Mouse (Mus musculus) midbrain, embryonic 12.5 days (tissue): ENCODE data around the gene Podn. TPM values are rescaled to one million over a fixed set of nuclear protein-coding genes. Genes with fewer than 3 reads are reported as not detected.
A peak's percentile ranks its signal among the peaks of the same experiment; 100 is the strongest.

ENCODE experiments used
- ATAC-seq: fragments of 200-750 bp; cut with Nextera tagmentation; 2 replicates; pipeline ENCODE4 v1.8.0; 2017; ENCODE audit warnings: low read depth, moderate TSS enrichment, moderate library complexity; ENCODE audit not compliant: low FRiP score
- H3K27ac ChIP-seq: fragments of 300-500 bp; sonication (generic); replicated peaks from 2 replicates; pipeline ENCODE4 v1.5.1; 2016; ENCODE audit warnings: mild to moderate bottlenecking
- H3K27me3 ChIP-seq: fragments of 300-500 bp; sonication (generic); 2 replicates; pipeline ENCODE4 v1.6.1; 2016; ENCODE audit warnings: mild to moderate bottlenecking
- H3K36me3 ChIP-seq: fragments of 300-500 bp; sonication (generic); 2 replicates; pipeline ENCODE4 v1.6.1; 2016
- H3K4me1 ChIP-seq: fragments of 300-500 bp; sonication (generic); 2 replicates; pipeline ENCODE4 v1.6.1; 2016
- H3K4me2 ChIP-seq: fragments of 300-500 bp; sonication (generic); replicated peaks from 2 replicates; pipeline ENCODE4 v1.6.1; 2016; ENCODE audit warnings: mild to moderate bottlenecking, moderate library complexity
- H3K4me3 ChIP-seq: fragments of 300-500 bp; sonication (generic); 2 replicates; pipeline ENCODE4 v1.5.1; 2016; ENCODE audit warnings: mild to moderate bottlenecking
- H3K9ac ChIP-seq: fragments of 300-500 bp; sonication (generic); replicated peaks from 2 replicates; pipeline ENCODE4 v1.6.1; 2016; ENCODE audit warnings: mild to moderate bottlenecking, moderate library complexity
- H3K9me3 ChIP-seq: fragments of 300-500 bp; sonication (generic); 2 replicates; pipeline ENCODE4 v1.6.1; 2016; ENCODE audit warnings: mild to moderate bottlenecking
- WGBS: fragments of 180-500 bp; shearing (Covaris S2); methylation state at CpG from one replicate; pipeline ENCODE4 v1.1.7; 2016; 5-methylcytosine and 5-hydroxymethylcytosine counted together
- polyA plus RNA-seq: library from polyadenylated mRNA; unstranded; fragments of >200 nt; fragmentation: Nextera tagmentation; extraction: Ambion mirVana; gene quantifications from 2 replicates; pipeline ENCODE4 v1.2.1, GENCODE M21; 2016

Podn gene
- polyA plus RNA-seq, 1 experiment from 2014 or later = 0.20 TPM

DNA sequence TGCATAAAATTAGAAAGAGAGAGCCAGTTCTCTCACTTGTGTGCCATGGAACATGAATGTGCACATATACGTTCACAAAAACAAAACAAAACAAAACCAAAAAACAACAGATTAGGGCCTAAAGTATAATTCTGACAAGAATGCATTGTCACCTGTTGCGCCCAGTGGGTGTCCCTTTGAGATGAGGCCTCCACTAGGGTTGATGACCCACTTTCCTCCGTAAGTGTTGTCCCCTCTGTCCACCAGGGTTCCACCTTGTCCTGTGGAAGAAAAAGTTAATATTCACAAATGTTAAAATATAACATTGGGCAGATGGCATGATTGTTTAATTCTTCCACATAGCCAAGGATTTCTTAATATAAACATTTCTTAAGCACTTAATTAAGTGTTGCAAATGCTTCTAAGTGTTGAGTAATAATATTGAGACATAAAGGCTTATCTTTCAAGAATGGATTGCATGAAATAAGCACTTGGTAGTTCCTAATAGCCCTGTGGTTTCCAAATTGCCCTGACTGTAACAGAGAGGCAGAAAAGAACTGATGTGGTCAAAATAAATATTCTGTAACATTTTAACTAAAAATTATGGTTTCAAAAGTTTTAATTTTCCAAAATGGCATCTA, 21.9 kb downstream of the Podn start:
- Histone ChIP-seq H3K4me1 (peaks cover 11% of the 10 kb centered on the region), H3K4me2 (no peak overlapping the region), H3K9ac (no peak overlapping the region), H3K9me3 (no peaks in the 10 kb centered on the region), H3K27me3 (no peaks in the 10 kb centered on the region), H3K4me3 (no peak overlapping the region), H3K36me3 (no peaks in the 10 kb centered on the region), H3K27ac (no peak overlapping the region)
- ATAC-seq = no peak
- WGBS = 82% methylated on average over 3 of the region's 3 CpGs

DNA sequence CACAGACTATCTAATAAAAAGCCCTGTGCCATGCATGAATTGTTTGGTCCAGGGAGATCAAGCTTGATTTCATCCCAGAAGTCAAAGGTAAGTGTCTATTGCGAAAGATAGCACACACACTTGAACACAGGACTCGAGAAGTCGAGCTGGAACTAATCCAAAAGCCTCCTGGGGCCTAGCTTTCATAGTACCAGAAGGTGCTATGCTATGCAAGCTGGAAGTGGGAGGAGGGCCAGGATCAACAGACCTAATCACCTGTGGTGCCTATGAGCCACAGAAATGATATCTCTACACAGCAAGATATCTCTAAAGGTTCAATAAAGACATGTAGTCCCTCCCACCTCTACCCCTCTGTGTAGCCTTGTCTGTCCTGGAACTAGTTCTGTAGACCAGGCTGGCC, 24.2 kb downstream of the Podn start:
- 96% methylated on average over 3 of the region's 3 CpGs for WGBS
- Histone ChIP-seq H3K27ac (no peak overlapping the region), H3K4me3 (no peak overlapping the region), H3K9me3 (no peaks in the 10 kb centered on the region), H3K4me2 (no peak overlapping the region), H3K36me3 (peaks cover 7% of the 10 kb centered on the region; the same call in 1 of the 2 replicates), H3K27me3 (no peaks in the 10 kb centered on the region), H3K4me1 (peaks cover 14% of the 10 kb centered on the region), H3K9ac (no peak overlapping the region)
- 0 out of 2 replicates have a peak, but pooled peaks have one; percentile 35 for ATAC-seq

DNA sequence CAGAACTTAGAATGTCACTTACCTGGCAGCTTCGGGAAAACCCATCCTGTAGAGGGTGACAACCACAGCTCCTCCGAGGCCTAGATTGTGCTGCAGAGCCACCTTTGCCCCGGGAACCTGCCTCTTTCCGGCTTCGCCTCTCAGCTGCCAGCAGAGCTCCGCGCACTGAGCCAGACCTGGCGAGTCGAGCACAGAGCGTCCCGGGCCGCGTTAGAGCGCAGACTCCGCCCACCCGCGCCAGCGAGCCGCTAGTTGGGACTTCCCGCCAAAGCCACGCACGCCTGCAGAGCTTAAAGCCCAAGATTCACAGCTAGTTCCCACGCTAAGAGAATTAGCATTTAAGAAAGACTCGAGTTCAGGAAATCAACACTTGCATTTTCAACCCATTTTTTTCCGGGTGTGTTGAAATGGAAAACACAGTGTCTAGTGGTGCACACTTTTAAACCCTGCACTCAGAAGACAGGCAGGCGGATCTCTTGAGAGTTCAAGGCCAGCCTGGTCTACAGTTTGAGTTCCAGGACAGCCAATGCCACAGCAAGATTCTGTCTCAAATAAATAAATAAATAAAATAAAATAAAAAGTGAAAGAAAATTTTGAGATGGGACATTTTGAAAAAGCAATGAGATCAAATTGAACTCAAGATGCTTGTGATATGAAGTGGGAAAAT, 24.9 kb downstream of the Podn start:
- H3K9me3 ChIP-seq = no peaks in the 10 kb centered on the region
- peaks cover 14% of the 10 kb centered on the region for H3K4me1 ChIP-seq
- H3K4me3 ChIP-seq = peak overlapping the region; percentile 57
- H3K9ac ChIP-seq = peak overlapping the region; percentile 72
- H3K27me3 ChIP-seq = no peaks in the 10 kb centered on the region
- H3K36me3 ChIP-seq = peaks cover 9% of the 10 kb centered on the region
- peak overlapping the region; percentile 89 for H3K4me2 ChIP-seq
- ATAC-seq = peak; percentile 96
- H3K27ac ChIP-seq = no peak overlapping the region
- 2% methylated on average over 26 of the region's 26 CpGs for WGBS

DNA sequence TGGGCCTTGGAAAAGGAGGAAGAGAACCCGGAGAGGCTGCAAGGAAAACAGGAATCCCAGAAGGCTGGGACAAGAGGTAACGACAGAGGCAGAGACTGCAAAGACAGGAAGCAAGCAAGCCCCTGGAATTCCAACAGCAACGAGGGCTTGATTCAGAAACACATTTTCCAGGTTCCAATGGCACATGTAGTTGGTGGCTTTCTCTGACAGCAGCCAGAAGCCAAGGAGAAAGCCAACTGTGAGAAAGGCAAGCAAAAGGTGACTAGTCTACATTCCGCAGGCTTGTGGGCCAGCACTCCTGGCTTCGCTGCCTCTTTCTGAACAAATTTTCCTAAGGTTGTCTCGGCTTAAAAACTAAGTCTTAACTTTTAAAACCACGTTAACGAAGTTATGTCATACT, 25.5 kb downstream of the Podn start:
- Histone ChIP-seq H3K9me3 (no peaks in the 10 kb centered on the region), H3K27me3 (no peaks in the 10 kb centered on the region), H3K4me2 (peak overlapping the region; percentile 89), H3K4me3 (peak overlapping the region; percentile 57), H3K27ac (no peak overlapping the region), H3K9ac (peak overlapping the region; percentile 72), H3K36me3 (peaks cover 15% of the 10 kb centered on the region), H3K4me1 (peaks cover 14% of the 10 kb centered on the region)
- ATAC-seq = no peak
- WGBS = 11% methylated on average over 8 of the region's 8 CpGs

DNA sequence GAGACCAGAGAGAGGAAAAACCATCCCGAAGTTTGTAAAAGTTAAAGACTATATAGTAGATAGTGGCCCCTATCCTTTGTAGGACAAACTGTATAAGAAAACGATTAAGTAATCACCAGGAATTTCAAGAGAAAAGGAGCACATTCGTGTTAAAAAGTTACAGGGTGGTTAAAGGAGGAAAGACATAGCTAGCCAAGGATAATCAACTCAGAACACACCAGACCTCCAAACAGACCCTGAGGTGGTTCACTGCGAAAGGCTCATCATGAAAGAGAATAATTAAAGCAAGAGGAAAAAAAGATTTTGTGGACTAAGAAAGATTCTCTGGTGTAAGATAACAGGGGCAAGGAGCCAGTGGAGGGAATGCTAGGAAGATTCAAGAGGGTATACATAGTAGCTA, 26.0 kb downstream of the Podn start:
- H3K27me3 ChIP-seq = no peaks in the 10 kb centered on the region
- H3K4me3 ChIP-seq = peak overlapping the region; percentile 57
- WGBS = 72% methylated on average over 4 of the region's 4 CpGs
- peaks cover 15% of the 10 kb centered on the region for H3K36me3 ChIP-seq
- H3K4me1 ChIP-seq = peaks cover 14% of the 10 kb centered on the region
- ATAC-seq = no peak
- no peak overlapping the region for H3K27ac ChIP-seq
- H3K9me3 ChIP-seq = no peaks in the 10 kb centered on the region
- peak overlapping the region; percentile 89 for H3K4me2 ChIP-seq
- peak overlapping the region; percentile 72 for H3K9ac ChIP-seq

DNA sequence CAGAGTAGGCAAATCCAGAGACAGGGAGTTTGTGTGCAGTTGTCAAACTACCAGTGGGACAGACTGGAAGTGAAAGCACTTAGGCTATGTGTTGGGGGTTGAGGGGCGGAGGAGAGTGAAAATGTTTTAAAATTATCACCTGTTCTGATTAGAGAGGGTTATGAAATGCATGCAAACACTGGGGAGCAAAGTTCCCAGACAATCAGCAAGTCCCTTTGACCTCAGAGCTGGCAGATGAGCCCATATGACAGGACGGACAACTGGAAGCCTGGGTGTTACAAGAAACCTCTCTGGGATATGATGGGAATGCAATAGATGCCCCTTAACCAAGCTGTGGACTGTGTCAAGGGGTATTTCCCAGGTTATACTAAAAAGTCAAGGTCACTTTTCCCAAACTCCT, 28.2 kb downstream of the Podn start:
- peaks cover 20% of the 10 kb centered on the region for H3K36me3 ChIP-seq

DNA sequence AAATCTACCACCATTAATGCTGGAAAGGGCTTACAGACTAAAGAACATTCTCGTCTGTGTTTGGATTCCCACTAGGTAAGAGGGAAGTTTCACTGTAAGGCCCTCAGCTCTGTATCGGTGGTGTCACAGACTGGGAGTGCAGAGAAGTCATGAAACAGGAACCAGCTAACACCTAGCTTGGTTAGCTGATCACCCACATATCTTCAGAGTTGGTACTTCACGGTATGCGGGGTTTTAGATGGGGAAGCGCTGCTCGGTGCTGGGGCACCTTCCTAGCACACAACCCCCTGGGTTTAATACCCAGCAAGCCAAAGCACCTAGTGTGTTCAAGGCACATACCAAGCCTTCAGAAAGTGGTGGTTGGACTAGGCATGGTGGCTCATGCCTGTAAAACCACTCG, 29.0 kb downstream of the Podn start:
- H3K4me3 ChIP-seq = no peak overlapping the region
- H3K27me3 ChIP-seq = no peaks in the 10 kb centered on the region
- H3K36me3 ChIP-seq = peaks cover 26% of the 10 kb centered on the region
- no peak overlapping the region for H3K27ac ChIP-seq
- H3K4me2 ChIP-seq = no peak overlapping the region
- H3K4me1 ChIP-seq = peaks cover 14% of the 10 kb centered on the region
- ATAC-seq = no peak
- no peak overlapping the region for H3K9ac ChIP-seq
- no peaks in the 10 kb centered on the region for H3K9me3 ChIP-seq
- 93% methylated on average over 7 of the region's 7 CpGs for WGBS

More for the DNA sequence above, 28.2 kb downstream of the Podn start:
- Histone ChIP-seq H3K4me1 (peaks cover 14% of the 10 kb centered on the region), H3K9ac (no peak overlapping the region), H3K4me3 (no peak overlapping the region), H3K27ac (no peak overlapping the region), H3K4me2 (no peak overlapping the region), H3K9me3 (no peaks in the 10 kb centered on the region), H3K27me3 (no peaks in the 10 kb centered on the region)
- no peak for ATAC-seq
- 82% methylated on average over 2 of the region's 2 CpGs for WGBS

DNA sequence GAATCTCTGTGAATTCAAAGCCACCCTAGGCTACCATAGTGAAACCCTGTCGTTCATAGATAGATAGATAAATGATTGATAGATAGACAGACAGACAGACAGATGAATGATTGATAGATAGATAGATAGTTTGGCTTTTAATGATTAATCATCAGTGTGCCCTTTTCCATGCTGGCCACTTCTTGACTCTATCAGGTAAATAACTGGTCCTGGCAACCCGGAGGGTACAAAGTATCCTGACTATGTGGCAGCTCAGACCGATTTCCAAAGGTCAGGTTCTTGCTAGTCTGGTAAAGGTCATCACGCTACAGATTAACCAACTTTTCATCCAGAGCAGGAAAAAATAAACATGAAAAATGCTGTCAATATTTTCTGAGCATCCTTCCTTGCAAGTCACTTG, 29.7 kb downstream of the Podn start:
- Histone ChIP-seq H3K9ac (no peak overlapping the region), H3K4me3 (no peak overlapping the region), H3K36me3 (peaks cover 28% of the 10 kb centered on the region), H3K27me3 (no peaks in the 10 kb centered on the region), H3K27ac (no peak overlapping the region), H3K4me2 (no peak overlapping the region), H3K4me1 (peaks cover 14% of the 10 kb centered on the region), H3K9me3 (no peaks in the 10 kb centered on the region)
- 90% methylated on average over 4 of the region's 4 CpGs for WGBS
- no peak for ATAC-seq

DNA sequence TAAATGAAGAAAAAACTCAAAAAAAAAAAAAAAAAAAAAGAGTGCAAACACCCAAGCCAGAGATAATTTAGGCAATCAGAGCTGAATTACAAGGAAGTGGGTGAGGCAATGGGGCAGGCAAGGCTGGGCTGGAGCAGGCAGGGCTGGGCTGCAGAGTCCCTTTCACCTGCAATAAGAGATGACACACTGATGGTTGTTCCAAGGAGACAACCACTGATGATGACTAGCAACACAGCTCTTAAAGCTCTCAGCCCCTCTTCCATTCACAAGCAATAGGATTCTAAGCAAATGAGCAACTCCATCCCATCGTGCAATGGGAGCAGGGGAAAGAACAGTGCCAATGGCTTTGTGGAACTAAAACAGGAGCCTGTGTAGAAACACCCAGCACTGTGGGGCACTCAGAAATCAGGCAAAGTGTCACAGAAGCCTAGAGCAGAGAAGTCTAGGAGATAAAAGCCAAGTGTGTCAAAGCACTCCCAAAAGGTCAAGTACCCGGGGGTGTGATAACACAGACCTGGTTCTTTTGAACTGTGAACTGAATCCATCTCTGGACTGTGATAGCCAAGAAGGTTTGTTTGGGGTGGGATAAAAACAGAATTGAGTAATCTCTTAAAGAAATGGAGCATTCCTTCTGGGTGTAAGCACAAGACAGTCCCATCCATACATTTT, 30.9 kb downstream of the Podn start:
- peaks cover 31% of the 10 kb centered on the region for H3K36me3 ChIP-seq

DNA sequence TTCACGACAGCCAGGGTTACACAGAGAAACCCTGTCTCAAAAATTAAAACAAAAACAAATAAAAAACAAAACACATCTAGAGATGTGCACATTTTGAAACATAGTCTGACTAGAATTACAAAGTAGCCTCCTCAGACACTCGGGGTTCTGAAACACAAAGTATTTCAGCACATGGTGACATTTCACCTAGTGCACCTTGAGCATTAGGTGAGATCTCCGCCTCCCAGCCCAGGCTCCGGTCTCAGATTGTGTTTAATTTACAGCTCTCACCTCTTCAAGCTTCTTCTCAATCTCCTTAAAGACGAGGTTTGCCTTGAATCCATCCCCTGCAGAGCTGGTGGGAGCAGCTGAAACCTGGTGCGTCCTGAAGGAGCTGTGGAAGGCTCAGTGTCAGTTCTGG, 32.6 kb downstream of the Podn start:
- no peak overlapping the region for H3K4me2 ChIP-seq
- H3K36me3 ChIP-seq = peaks cover 36% of the 10 kb centered on the region
- 87% methylated on average over 6 of the region's 6 CpGs for WGBS

More for the DNA sequence above, 30.9 kb downstream of the Podn start:
- Histone ChIP-seq H3K4me1 (peaks cover 10% of the 10 kb centered on the region), H3K4me3 (no peak overlapping the region), H3K4me2 (no peak overlapping the region), H3K9me3 (no peaks in the 10 kb centered on the region), H3K27ac (no peak overlapping the region), H3K9ac (no peak overlapping the region), H3K27me3 (no peaks in the 10 kb centered on the region)
- 94% methylated on average over 2 of the region's 2 CpGs for WGBS
- no peak for ATAC-seq

DNA sequence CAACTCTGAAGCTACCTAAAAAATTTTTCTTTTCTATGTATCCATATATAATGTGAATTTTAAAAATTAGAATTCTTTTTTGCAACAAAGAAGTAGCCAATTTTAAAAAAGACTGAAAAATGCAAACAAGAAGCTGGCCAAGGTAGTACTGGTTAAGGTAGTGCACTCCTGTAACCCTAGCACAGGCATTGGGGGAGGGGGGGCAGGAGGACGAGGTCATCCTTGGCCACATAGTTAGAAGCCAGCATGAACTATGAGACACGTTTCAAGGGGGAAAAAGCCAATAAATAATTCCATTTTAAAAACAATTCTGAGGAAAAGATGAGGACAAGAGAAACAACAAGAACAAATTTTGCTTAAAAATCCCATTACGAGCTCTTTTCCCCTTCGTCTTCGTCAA, 33.7 kb downstream of the Podn start:
- no peaks in the 10 kb centered on the region for H3K9me3 ChIP-seq
- WGBS = 96% methylated on average over 5 of the region's 5 CpGs
- ATAC-seq = no peak
- H3K4me1 ChIP-seq = peaks cover 9% of the 10 kb centered on the region; the same call in 1 of the 2 replicates
- no peak overlapping the region for H3K4me2 ChIP-seq
- no peaks in the 10 kb centered on the region for H3K27me3 ChIP-seq
- no peak overlapping the region for H3K27ac ChIP-seq
- H3K9ac ChIP-seq = no peak overlapping the region
- peaks cover 34% of the 10 kb centered on the region for H3K36me3 ChIP-seq
- H3K4me3 ChIP-seq = no peak overlapping the region

More for the DNA sequence above, 32.6 kb downstream of the Podn start:
- Histone ChIP-seq H3K4me1 (peaks cover 9% of the 10 kb centered on the region; the same call in 1 of the 2 replicates), H3K27ac (no peak overlapping the region), H3K27me3 (no peaks in the 10 kb centered on the region), H3K4me3 (no peak overlapping the region), H3K9ac (no peak overlapping the region), H3K9me3 (no peaks in the 10 kb centered on the region)
- no peak for ATAC-seq

DNA sequence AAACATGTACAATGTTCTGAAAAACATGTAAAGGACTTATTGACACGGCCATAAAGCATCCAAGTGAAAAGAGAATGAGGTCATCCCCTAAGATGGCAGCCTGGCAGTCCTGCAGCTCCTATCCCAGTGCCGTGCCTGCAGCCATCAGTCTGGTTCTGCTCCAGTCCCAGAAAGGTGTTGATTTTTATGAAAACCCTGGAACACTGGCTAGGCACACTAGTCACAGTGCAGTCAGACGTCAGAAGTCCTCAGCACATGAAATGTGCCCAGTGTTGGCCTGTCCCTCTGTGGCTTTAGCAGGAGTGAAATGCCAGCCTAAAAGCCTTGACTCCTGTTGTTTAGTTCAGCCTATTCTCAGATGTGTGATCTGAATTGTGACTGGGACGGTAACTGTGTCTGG, 35.5 kb downstream of the Podn start:
- Histone ChIP-seq H3K4me2 (no peak overlapping the region), H3K4me1 (peaks cover 9% of the 10 kb centered on the region; the same call in 1 of the 2 replicates), H3K4me3 (no peak overlapping the region), H3K9ac (no peak overlapping the region), H3K36me3 (peaks cover 36% of the 10 kb centered on the region), H3K27me3 (no peaks in the 10 kb centered on the region), H3K9me3 (no peaks in the 10 kb centered on the region), H3K27ac (peak overlapping the region; percentile 15; the same call in 1 of the 2 replicates)
- WGBS = 77% methylated on average over 4 of the region's 4 CpGs
- no peak for ATAC-seq
